In genomic region chr17:80709921-80710838, GRCm38 (mm10) we compare ENCODE assay signal across 9 mouse cellular contexts. TPM values are rescaled to one million over a fixed set of nuclear protein-coding genes. Genes with fewer than 3 reads are reported as not detected.
DNase-seq lines count a peak whose midpoint lies in the region; ATAC-seq lines count a peak whose summit lies in the region.
"Had no signal": no experiment of that assay in that cellular context is flagged by ENCODE, and none has a peak within 500 bp of the region (broad histone marks: within the 10 kb centered on the region; RNA-seq: fewer than 3 reads in every experiment).

No protein-coding gene starts in this region.

- no peaks in the 10 kb centered on the region for H3K9me3 ChIP-seq in liver, embryonic 12.5 days (replicated peaks)
- H3K9me3 ChIP-seq in heart, embryonic 16.5 days (replicated peaks; ENCODE audit: control insufficient read depth, low read length) = no peaks in the 10 kb centered on the region
- H3K9me3 ChIP-seq in stomach, embryonic 14.5 days (ENCODE audit: control insufficient read depth, low read depth, low read length) = no peaks in the 10 kb centered on the region

- H3K4me2 ChIP-seq in liver, embryonic 12.5 days = no peak overlapping the region
- H3K4me2 ChIP-seq in heart, embryonic 16.5 days (ENCODE audit: low read depth, low read length) = peak overlapping the region; percentile 63
- H3K4me2 ChIP-seq in stomach, embryonic 14.5 days (replicated peaks; ENCODE audit: low read depth, low read length) = peak overlapping the region; percentile 38

- H3K9ac ChIP-seq in liver, embryonic 12.5 days = no peak overlapping the region
- peak overlapping the region; percentile 68 for H3K9ac ChIP-seq in heart, embryonic 16.5 days (ENCODE audit: low read length)
- H3K9ac ChIP-seq in stomach, embryonic 14.5 days (replicated peaks; ENCODE audit: low read depth, low read length) = no peak overlapping the region; the same call in 1 of the 2 replicates

- peak; percentile 11 for DNase-seq in liver
- peak; percentile 75 for DNase-seq in embryo, embryonic 11 days
- peak; percentile 50 to 64 for DNase-seq in layer of hippocampus, adult 18-20 months (ENCODE audit: low spot score in 2 of 2)
- peak; percentile 53 for DNase-seq in lung, postnatal 10 days
- DNase-seq in spleen, postnatal 36 days (ENCODE audit: low spot score in 2 of 2) = no peak

- H3K36me3 ChIP-seq in liver, embryonic 12.5 days = no peaks in the 10 kb centered on the region
- H3K36me3 ChIP-seq in heart, embryonic 16.5 days (ENCODE audit: control insufficient read depth, insufficient read depth) = no peaks in the 10 kb centered on the region
- no peaks in the 10 kb centered on the region for H3K36me3 ChIP-seq in stomach, embryonic 14.5 days (ENCODE audit: control insufficient read depth, insufficient read depth, low read length)
- H3K36me3 ChIP-seq: G1E had no signal

- H3K27me3 ChIP-seq in liver, embryonic 12.5 days (replicated peaks) = no peaks in the 10 kb centered on the region
- no peaks in the 10 kb centered on the region for H3K27me3 ChIP-seq in heart, embryonic 16.5 days (ENCODE audit: control insufficient read depth, insufficient read depth, low read length)
- no peaks in the 10 kb centered on the region for H3K27me3 ChIP-seq in stomach, embryonic 14.5 days (ENCODE audit: control insufficient read depth, insufficient read depth, low read length)

- 62% methylated on average over 24 of the region's 24 CpGs for WGBS in liver, embryonic 12.5 days (ENCODE audit: insufficient replicate concordance)
- 14% methylated on average over 24 of the region's 24 CpGs for WGBS in heart, embryonic 16.5 days
- 20% methylated on average over 24 of the region's 24 CpGs for WGBS in stomach, embryonic 14.5 days

- H3K4me3 ChIP-seq in liver, embryonic 12.5 days = no peak overlapping the region
- H3K4me3 ChIP-seq in heart, embryonic 16.5 days (ENCODE audit: low read length) = peak overlapping the region; percentile 24
- H3K4me3 ChIP-seq in stomach, embryonic 14.5 days (ENCODE audit: low read depth, low read length) = no peak overlapping the region

- peaks cover 10% of the 10 kb centered on the region for H3K4me1 ChIP-seq in liver, embryonic 12.5 days
- H3K4me1 ChIP-seq in heart, embryonic 16.5 days (ENCODE audit: control insufficient read depth, insufficient read depth, low read length) = peaks cover 49% of the 10 kb centered on the region
- H3K4me1 ChIP-seq in stomach, embryonic 14.5 days (ENCODE audit: control insufficient read depth, insufficient read depth, low read length) = peaks cover 45% of the 10 kb centered on the region

- H3K27ac ChIP-seq in liver, embryonic 12.5 days = no peak overlapping the region
- peak overlapping the region; percentile 62 for H3K27ac ChIP-seq in heart, embryonic 16.5 days (ENCODE audit: low read length)
- peak overlapping the region; percentile 89 for H3K27ac ChIP-seq in stomach, embryonic 14.5 days (ENCODE audit: low read length)

- ATAC-seq in liver, embryonic 12.5 days = no peak
- ATAC-seq in heart, embryonic 16.5 days (replicated peaks; ENCODE audit: extremely low read depth, insufficient read depth, low FRiP score) = peak; percentile 49
- ATAC-seq in stomach, embryonic 14.5 days (ENCODE audit: insufficient number of reproducible peaks, insufficient read depth, low FRiP score, low read depth) = peak; percentile 80

RNA-seq across cellular contexts. Expression of gene Map4k3, which starts 18.1 kb away (rescaled TPM):
- polyA plus RNA-seq in liver, embryonic 12.5 days (2016; fragmentation: Nextera tagmentation; extraction: Ambion mirVana) = 5.8 and 6.3 TPM in 2 replicates
- polyA plus RNA-seq in heart, embryonic 16.5 days (2015; fragmentation: Nextera tagmentation; extraction: Ambion mirVana) = 17.9 and 20.0 TPM in 2 replicates
- 10 to 100 TPM; 87.2 to 94.3 TPM for total RNA-seq in layer of hippocampus, adult 18-20 months (2021)
- polyA plus RNA-seq in stomach, embryonic 14.5 days (2014; fragmentation: Nextera tagmentation; extraction: Ambion mirVana) = 39.5 and 42.5 TPM in 2 replicates
- polyA plus RNA-seq: G1E had no signal

Comparison
In these comparisons a context has a peak if more than half of its experiments do, and no peak if none do; other contexts are left out.
1. DNase-seq: peak in liver (single experiment), embryo, embryonic 11 days (single experiment), layer of hippocampus, adult 18-20 months (2 of 2) and lung, postnatal 10 days (single experiment); none in spleen, postnatal 36 days (0 of 2).